Mouse (Mus musculus) thymus, adult 2 months (tissue): ENCODE measurements around the gene Padi6. TPM values are rescaled to one million over a fixed set of nuclear protein-coding genes. Genes with fewer than 3 reads are reported as not detected.

ENCODE experiments used
- DNase-seq: peaks from one replicate; pipeline ENCODE4 v3.0.0; 2021
- H3K27ac ChIP-seq: fragments of 200-500 bp; 2 replicates; pipeline ENCODE4 v1.5.1; 2012; ENCODE audit warnings: low read length, control low read depth; ENCODE audit not compliant: control insufficient read depth, insufficient read depth
- H3K27me3 ChIP-seq: fragments of 200-500 bp; 2 replicates; pipeline ENCODE4 v1.6.1; 2012; ENCODE audit warnings: mild to moderate bottlenecking, low read length, moderate library complexity, mixed read lengths; ENCODE audit not compliant: control insufficient read depth, insufficient read depth
- H3K36me3 ChIP-seq: fragments of 200-500 bp; 2 replicates; pipeline ENCODE4 v1.6.1; 2012; ENCODE audit warnings: mild to moderate bottlenecking, low read length, moderate library complexity; ENCODE audit not compliant: control insufficient read depth, insufficient read depth
- H3K4me1 ChIP-seq: fragments of 200-500 bp; replicated peaks from 2 replicates; pipeline ENCODE4 v1.6.1; 2012; ENCODE audit warnings: low read length; ENCODE audit not compliant: control insufficient read depth, insufficient read depth
- H3K4me3 ChIP-seq: fragments of 200-500 bp; 2 replicates; pipeline ENCODE4 v1.5.1; 2012; ENCODE audit warnings: mild to moderate bottlenecking, low read length, control low read depth, moderate library complexity; ENCODE audit not compliant: control insufficient read depth, insufficient read depth
- CTCF ChIP-seq: fragments of 200-500 bp; IDR thresholded peaks from 2 replicates; pipeline ENCODE4 v1.5.1; 2012; ENCODE audit warnings: mild to moderate bottlenecking, control low read depth, low read length, moderate library complexity, borderline replicate concordance; ENCODE audit not compliant: control insufficient read depth, poor library complexity, insufficient read depth; ENCODE audit errors: extremely low read depth
- POLR2A ChIP-seq: fragments of 200-500 bp; IDR thresholded peaks from 2 replicates; pipeline ENCODE4 v1.6.1; 2012; ENCODE audit warnings: mild to moderate bottlenecking, low read length, control low read depth, moderate library complexity; ENCODE audit not compliant: control insufficient read depth, poor library complexity, insufficient read depth; ENCODE audit errors: extremely low read depth
- WGBS: fragments of 180-500 bp; shearing (Covaris S2); methylation state at CpG from one replicate; pipeline ENCODE4 v1.1.7; 2018; 5-methylcytosine and 5-hydroxymethylcytosine counted together
- polyA plus RNA-seq: library from polyadenylated mRNA; depleted of rRNA; stranded (reverse); fragments of >200 nt; gene quantifications from 2 replicates; pipeline ENCODE4 v1.2.3, GENCODE M21; 2012

Padi6 gene
- polyA plus RNA-seq, 1 experiment, result 0.90 TPM

DNA sequence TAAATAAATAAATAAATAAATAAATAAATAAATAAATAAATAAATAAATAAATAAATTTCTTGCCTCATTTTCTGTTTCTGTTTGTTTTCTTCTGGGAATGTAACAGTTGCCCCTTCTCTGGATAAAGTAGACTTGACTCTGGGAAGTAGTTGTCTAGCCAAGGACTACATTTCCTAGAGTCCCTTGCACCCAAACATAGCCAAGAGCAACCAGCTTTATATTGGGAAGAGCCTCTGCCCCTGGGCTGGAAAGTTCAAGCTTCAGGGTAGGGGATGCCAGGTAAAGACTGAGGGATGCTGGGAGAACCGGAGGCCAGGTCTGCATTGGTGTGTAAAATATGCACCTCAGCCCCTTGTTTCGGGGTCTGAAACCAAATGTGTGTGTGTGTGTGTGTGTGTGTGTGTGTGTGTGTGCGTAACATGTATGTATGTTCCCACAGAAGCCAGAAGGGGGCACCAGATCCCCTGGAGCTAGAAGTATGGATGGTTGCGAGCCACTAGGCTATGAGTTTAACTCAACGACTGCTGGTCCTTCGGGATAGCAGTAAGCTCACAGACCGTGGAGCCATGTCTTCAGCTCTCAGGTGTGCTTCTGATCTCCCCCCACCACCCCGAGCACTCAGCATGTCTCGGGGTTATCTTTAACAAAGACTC, 42.0 kb upstream of the Padi6 start:
- TF ChIP-seq CTCF (no peak), POLR2A (no peak)
- no peak overlapping the region for H3K27ac ChIP-seq
- no peak for DNase-seq
- H3K27me3 ChIP-seq, result no peaks in the 10 kb centered on the region
- peaks cover 48% of the 10 kb centered on the region for H3K4me1 ChIP-seq
- H3K4me3 ChIP-seq, result no peak overlapping the region
- 65% methylated on average over 9 of the region's 9 CpGs for WGBS
- no peaks in the 10 kb centered on the region for H3K36me3 ChIP-seq

DNA sequence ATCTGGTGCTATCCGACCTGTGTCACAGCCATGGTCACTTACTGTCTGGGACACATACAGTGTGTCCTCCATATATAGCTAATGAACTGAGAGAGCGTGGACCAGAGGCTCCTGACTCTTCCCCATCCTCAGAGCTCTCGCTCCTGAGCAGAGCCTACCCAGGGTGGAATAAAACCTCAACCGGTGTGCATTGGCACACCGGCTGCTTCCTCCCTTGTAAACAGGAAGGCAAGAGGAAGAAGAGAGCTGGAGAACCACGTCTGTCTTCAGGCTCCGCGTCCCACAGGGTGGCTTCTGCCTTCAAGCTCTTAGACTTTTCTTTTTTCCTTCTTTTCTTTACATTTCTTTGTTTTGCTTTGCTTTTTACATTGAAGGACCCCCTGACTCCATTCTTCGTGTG, 40.4 kb upstream of the Padi6 start:
- 21% methylated on average over 9 of the region's 9 CpGs for WGBS
- Histone ChIP-seq H3K4me1 (peaks cover 43% of the 10 kb centered on the region), H3K36me3 (no peaks in the 10 kb centered on the region), H3K27ac (peak overlapping the region; percentile 80), H3K4me3 (no peak overlapping the region), H3K27me3 (no peaks in the 10 kb centered on the region)
- peak; percentile 37 for DNase-seq
- TF ChIP-seq CTCF, result no peak
- TF ChIP-seq POLR2A, result no peak

DNA sequence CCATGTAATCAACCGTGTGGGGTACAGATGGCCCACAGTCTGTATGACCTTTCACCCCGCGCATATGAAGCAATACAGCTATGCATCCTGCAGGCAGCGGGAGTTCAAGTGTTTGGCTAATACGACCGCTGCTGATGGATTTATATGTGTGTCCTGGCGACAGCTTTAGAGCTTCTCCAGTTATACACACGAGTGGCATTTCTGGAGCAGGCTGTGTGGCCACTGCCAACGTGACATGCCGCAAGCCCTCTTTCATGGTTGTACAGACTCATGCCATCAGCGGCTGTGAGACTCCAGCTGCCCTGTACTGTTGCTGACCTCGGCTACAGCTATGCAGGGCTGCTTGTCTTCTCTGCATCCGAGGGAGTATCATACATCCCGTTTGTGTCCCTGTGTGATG, 38.1 kb upstream of the Padi6 start:
- Histone ChIP-seq H3K27ac (no peak overlapping the region), H3K4me1 (peaks cover 48% of the 10 kb centered on the region), H3K36me3 (no peaks in the 10 kb centered on the region), H3K27me3 (no peaks in the 10 kb centered on the region), H3K4me3 (no peak overlapping the region)
- TF ChIP-seq CTCF, result no peak
- TF ChIP-seq POLR2A, result no peak
- 95% methylated on average over 14 of the region's 14 CpGs for WGBS
- no peak for DNase-seq

DNA sequence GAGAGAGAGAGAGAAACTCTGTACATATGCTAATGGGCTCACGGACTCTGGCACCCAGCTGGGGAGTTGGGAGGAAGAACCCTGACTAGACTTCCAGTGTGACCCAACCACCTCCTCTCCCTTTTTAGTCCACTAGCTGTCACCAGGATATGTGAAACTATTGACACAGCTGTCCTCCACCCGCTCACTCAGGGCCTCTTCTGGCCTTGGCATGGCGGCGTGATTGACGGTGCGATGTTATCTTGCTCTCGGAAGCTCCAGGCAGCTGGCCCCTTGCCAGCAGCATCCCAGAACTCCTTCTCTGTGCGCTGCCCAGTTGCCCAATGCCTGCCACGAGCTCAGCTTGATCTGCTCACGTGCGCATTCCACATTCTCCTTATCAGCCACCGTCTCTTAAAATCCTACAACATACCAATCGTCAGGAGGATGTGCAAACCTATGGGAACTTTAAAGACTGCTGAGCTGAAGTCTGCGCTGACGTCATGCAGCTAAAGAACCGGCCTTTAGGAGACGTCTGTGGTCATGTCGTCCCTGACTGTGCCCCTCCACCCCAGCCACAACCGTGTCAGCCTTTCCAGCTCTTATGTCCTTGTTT, 37.5 kb upstream of the Padi6 start:
- Histone ChIP-seq H3K36me3 (no peaks in the 10 kb centered on the region), H3K27me3 (no peaks in the 10 kb centered on the region), H3K4me3 (no peak overlapping the region), H3K27ac (no peak overlapping the region), H3K4me1 (peaks cover 48% of the 10 kb centered on the region)
- WGBS, result 88% methylated on average over 19 of the region's 19 CpGs
- TF ChIP-seq CTCF, result no peak
- DNase-seq, result no peak

DNA sequence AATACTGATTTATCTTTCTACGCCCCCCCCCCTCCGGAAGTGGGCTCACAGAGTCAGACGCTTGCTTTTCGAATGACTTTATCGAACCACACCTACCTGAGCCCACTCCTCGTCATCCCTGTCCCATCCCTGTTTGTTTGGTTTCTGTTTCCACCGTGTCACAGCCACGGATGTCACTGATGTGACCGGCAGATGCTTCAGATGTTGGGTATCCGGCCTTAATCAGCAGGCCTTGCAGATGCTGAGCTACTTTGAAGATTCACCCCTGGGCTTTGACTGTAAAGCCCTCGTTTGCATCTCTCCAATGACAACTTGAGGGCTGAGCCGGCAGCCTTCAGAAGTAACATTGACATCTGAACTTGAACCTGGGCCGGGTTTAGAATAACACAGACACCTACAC, 34.2 kb upstream of the Padi6 start:
- WGBS, result 76% methylated on average over 13 of the region's 13 CpGs
- Histone ChIP-seq H3K27ac (peak overlapping the region; percentile 8; the same call in 1 of the 2 replicates), H3K4me1 (peaks cover 40% of the 10 kb centered on the region), H3K27me3 (no peaks in the 10 kb centered on the region), H3K4me3 (no peak overlapping the region), H3K36me3 (no peaks in the 10 kb centered on the region)
- TF ChIP-seq CTCF (no peak), POLR2A (no peak)
- DNase-seq, result no peak

DNA sequence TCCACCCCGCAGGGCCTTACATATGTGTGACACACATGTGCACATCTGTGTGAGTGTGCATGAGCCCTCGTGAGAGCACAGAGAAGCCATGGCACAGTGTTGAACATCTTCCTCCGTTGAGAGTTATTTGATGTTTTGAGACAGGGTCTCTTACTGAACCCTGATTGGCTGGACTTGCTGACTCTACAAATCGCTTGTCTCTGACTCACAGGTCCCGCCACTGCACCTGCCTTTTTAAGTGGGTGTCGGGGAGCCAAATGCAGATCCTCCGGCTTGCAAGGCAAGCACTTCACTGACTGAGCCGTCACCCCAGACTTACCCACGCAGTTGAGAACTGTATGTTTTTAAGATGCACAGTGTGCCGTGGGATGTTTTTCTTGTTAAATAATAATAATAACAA, 33.4 kb upstream of the Padi6 start:
- Histone ChIP-seq H3K36me3 (no peaks in the 10 kb centered on the region), H3K4me3 (no peak overlapping the region), H3K27ac (peak overlapping the region; percentile 65; the same call in 1 of the 2 replicates), H3K4me1 (peaks cover 34% of the 10 kb centered on the region), H3K27me3 (no peaks in the 10 kb centered on the region)
- TF ChIP-seq CTCF (no peak), POLR2A (no peak)
- DNase-seq, result peak; percentile 69
- 23% methylated on average over 10 of the region's 10 CpGs for WGBS
